Mouse (Mus musculus): ENCODE data around the gene Insm1. TPM values are rescaled to one million over a fixed set of nuclear protein-coding genes. Genes with fewer than 3 reads are reported as not detected.

Insm1 gene
- 6.5 and 8.0 TPM in 2 replicates for polyA plus RNA-seq (2012; rRNA removed)

GRCm38 (mm10) chr2:146221076-146221928, at the start of gene Insm1:
TSS of gene Insm1 (plus strand) at chr2:146221921.

